Comparison of ENCODE assay signal across 8 mouse cellular contexts in the genomic region with DNA sequence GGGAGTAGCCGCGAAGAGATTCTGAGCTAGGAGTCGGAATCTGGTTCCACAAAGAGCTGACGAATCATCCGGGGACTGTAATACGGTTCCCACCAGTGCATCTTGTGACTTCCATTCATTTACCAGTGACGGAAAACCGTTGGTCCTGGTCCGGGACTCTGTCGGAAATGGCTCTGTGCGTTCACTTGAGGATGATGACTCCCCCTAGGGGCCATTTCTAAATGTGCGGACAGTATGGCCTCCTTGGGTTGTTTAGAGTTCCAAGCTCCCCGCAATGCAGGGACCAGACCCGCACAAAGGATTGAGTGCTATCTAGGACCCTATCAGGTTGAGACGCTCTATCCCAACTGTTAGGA. TPM values are rescaled to one million over a fixed set of nuclear protein-coding genes. Genes with fewer than 3 reads are reported as not detected.
DNase-seq lines count a peak whose midpoint lies in the region; ATAC-seq and TF ChIP-seq lines count a peak whose summit lies in the region.

A gene (minus strand): TSS at position 155 of the 356 bp plus-strand sequence.

- peak within 1 kb of the TSS; percentile 96 for H3K4me3 ChIP-seq in erythroblast, embryonic 14.5 days (replicated peaks)
- H3K4me3 ChIP-seq in heart, embryonic 13.5 days, result peak within 1 kb of the TSS; percentile 68
- H3K4me3 ChIP-seq in kidney, postnatal 0 days (replicated peaks; ENCODE audit: low read depth, low read length), result peak within 1 kb of the TSS; percentile 71
- peak within 1 kb of the TSS; percentile 63 for H3K4me3 ChIP-seq in liver, embryonic 11.5 days (ENCODE audit: low read depth, low read length)
- peak within 1 kb of the TSS; percentile 81 for H3K4me3 ChIP-seq in myocyte
- peak within 1 kb of the TSS; percentile 78 for H3K4me3 ChIP-seq in stomach, embryonic 15.5 days (replicated peaks)

- WGBS in heart, embryonic 13.5 days, result 0% methylated on average over 15 of the region's 15 CpGs
- 2% methylated on average over 15 of the region's 15 CpGs for WGBS in kidney, postnatal 0 days
- under 1% methylated on average over 15 of the region's 15 CpGs for WGBS in liver, embryonic 11.5 days
- WGBS in stomach, embryonic 15.5 days, result under 1% methylated on average over 15 of the region's 15 CpGs

- no peak; the same call in 1 of the 2 replicates for TF ChIP-seq POLR2A in brain, embryonic 14.5 days (IDR thresholded peaks at IDR 0.05; ENCODE audit: borderline replicate concordance, extremely low read depth, insufficient read depth, insufficient read length, poor library complexity, severe bottlenecking)
- no peak for TF ChIP-seq POLR2A in myocyte (IDR thresholded peaks at IDR 0.05; ENCODE audit: insufficient read length, low read depth)

- peak; percentile 76 for TF ChIP-seq CTCF in brain, embryonic 14.5 days (IDR thresholded peaks at IDR 0.05; ENCODE audit: borderline replicate concordance, extremely low read depth, insufficient read depth, insufficient read length)
- TF ChIP-seq CTCF in kidney, postnatal 0 days (IDR thresholded peaks at IDR 0.05; ENCODE audit: low read depth), result peak; percentile 43

- H3K36me3 ChIP-seq in erythroblast, embryonic 14.5 days (ENCODE audit: control insufficient read depth), result peaks cover 30% of the 10 kb centered on the region
- peaks cover 16% of the 10 kb centered on the region for H3K36me3 ChIP-seq in heart, embryonic 13.5 days
- no peaks in the 10 kb centered on the region for H3K36me3 ChIP-seq in kidney, postnatal 0 days (ENCODE audit: insufficient read depth, low read length)
- no peaks in the 10 kb centered on the region; the same call in 1 of the 2 replicates for H3K36me3 ChIP-seq in liver, embryonic 11.5 days (ENCODE audit: control insufficient read depth, insufficient read depth, low read length)
- H3K36me3 ChIP-seq in myocyte (ENCODE audit: control insufficient read depth, insufficient read depth), result no peaks in the 10 kb centered on the region
- 0 out of 2 replicates have a peak, but pooled peaks cover 5% of the 10 kb centered on the region for H3K36me3 ChIP-seq in stomach, embryonic 15.5 days

- DNase-seq in CD8-positive naive resting alpha-beta T cell, adult 2 months (ENCODE audit: low read depth in 2 of 2, low spot score in 2 of 2), result peak; percentile 66 to 80
- DNase-seq in brain, embryonic 14.5 days (ENCODE audit: low read depth), result peak; percentile 97
- DNase-seq in kidney, postnatal 0 days (ENCODE audit: low spot score), result peak; percentile 95
- no peak for DNase-seq in liver, embryonic 11.5 days (ENCODE audit: low spot score)

- H3K9ac ChIP-seq in heart, embryonic 13.5 days, result peak within 1 kb of the TSS; percentile 94
- H3K9ac ChIP-seq in kidney, postnatal 0 days (ENCODE audit: low read depth, low read length), result peak within 1 kb of the TSS; percentile 81
- H3K9ac ChIP-seq in liver, embryonic 11.5 days (ENCODE audit: low read depth, low read length), result peak within 1 kb of the TSS; percentile 83
- peak within 1 kb of the TSS; percentile 84 for H3K9ac ChIP-seq in stomach, embryonic 15.5 days

- ATAC-seq in heart, embryonic 13.5 days (ENCODE audit: extremely low read depth, insufficient number of reproducible peaks, low FRiP score, low TSS enrichment), result peak; percentile 59; the same call in 1 of the 2 replicates
- ATAC-seq in kidney, postnatal 0 days (replicated peaks; ENCODE audit: low FRiP score, low read depth), result peak; percentile 75
- ATAC-seq in liver, embryonic 11.5 days (replicated peaks; ENCODE audit: low FRiP score), result peak; percentile 79
- peak; percentile 62 for ATAC-seq in stomach, embryonic 15.5 days (ENCODE audit: insufficient read depth, low FRiP score, low read depth)

- peak within 1 kb of the TSS; percentile 88 for H3K4me2 ChIP-seq in heart, embryonic 13.5 days
- peak within 1 kb of the TSS; percentile 82 for H3K4me2 ChIP-seq in kidney, postnatal 0 days (ENCODE audit: low read length)
- peak within 1 kb of the TSS; percentile 87 for H3K4me2 ChIP-seq in liver, embryonic 11.5 days
- H3K4me2 ChIP-seq in myocyte (ENCODE audit: low read depth), result peak within 1 kb of the TSS; percentile 92
- H3K4me2 ChIP-seq in stomach, embryonic 15.5 days, result peak within 1 kb of the TSS; percentile 88

- peaks cover 41% of the 10 kb centered on the region for H3K4me1 ChIP-seq in erythroblast, embryonic 14.5 days (ENCODE audit: control insufficient read depth)
- peaks cover 17% of the 10 kb centered on the region for H3K4me1 ChIP-seq in heart, embryonic 13.5 days
- H3K4me1 ChIP-seq in kidney, postnatal 0 days (replicated peaks; ENCODE audit: insufficient read depth, low read length), result peaks cover 8% of the 10 kb centered on the region; the same call in 1 of the 2 replicates
- H3K4me1 ChIP-seq in liver, embryonic 11.5 days (replicated peaks; ENCODE audit: control insufficient read depth, insufficient read depth, low read length), result peaks cover 5% of the 10 kb centered on the region; the same call in 1 of the 2 replicates
- peaks cover 7% of the 10 kb centered on the region for H3K4me1 ChIP-seq in stomach, embryonic 15.5 days

- H3ac ChIP-seq in myocyte (ENCODE audit: control insufficient read depth, insufficient read length), result peak within 1 kb of the TSS; percentile 61

- H3K79me2 ChIP-seq in myocyte (ENCODE audit: control insufficient read depth, insufficient read depth), result no peaks in the 10 kb centered on the region

- no peaks in the 10 kb centered on the region for H3K9me3 ChIP-seq in erythroblast, embryonic 14.5 days (ENCODE audit: control insufficient read depth, low read length)
- H3K9me3 ChIP-seq in heart, embryonic 13.5 days, result no peaks in the 10 kb centered on the region
- H3K9me3 ChIP-seq in kidney, postnatal 0 days (replicated peaks; ENCODE audit: low read length), result no peaks in the 10 kb centered on the region
- H3K9me3 ChIP-seq in liver, embryonic 11.5 days (ENCODE audit: control insufficient read depth, low read length), result no peaks in the 10 kb centered on the region
- H3K9me3 ChIP-seq in stomach, embryonic 15.5 days, result no peaks in the 10 kb centered on the region

- peak within 1 kb of the TSS; percentile 94 for H3K27ac ChIP-seq in heart, embryonic 13.5 days (replicated peaks)
- peak within 1 kb of the TSS; percentile 95 for H3K27ac ChIP-seq in kidney, postnatal 0 days
- peak within 1 kb of the TSS; percentile 93 for H3K27ac ChIP-seq in liver, embryonic 11.5 days (ENCODE audit: low read depth, low read length)
- peak within 1 kb of the TSS; percentile 96 for H3K27ac ChIP-seq in stomach, embryonic 15.5 days

- 0 out of 2 replicates have a peak, but pooled peaks cover 2% of the 10 kb centered on the region for H3K27me3 ChIP-seq in erythroblast, embryonic 14.5 days (ENCODE audit: control insufficient read depth)
- no peaks in the 10 kb centered on the region; the same call in 1 of the 2 replicates for H3K27me3 ChIP-seq in heart, embryonic 13.5 days (replicated peaks)
- no peaks in the 10 kb centered on the region for H3K27me3 ChIP-seq in kidney, postnatal 0 days (ENCODE audit: insufficient read depth, low read length)
- H3K27me3 ChIP-seq in liver, embryonic 11.5 days (replicated peaks; ENCODE audit: control insufficient read depth, insufficient read depth, low read length), result no peaks in the 10 kb centered on the region
- peaks cover 10% of the 10 kb centered on the region for H3K27me3 ChIP-seq in myocyte (ENCODE audit: control insufficient read depth, insufficient read depth, insufficient read length)
- H3K27me3 ChIP-seq in stomach, embryonic 15.5 days (replicated peaks), result no peaks in the 10 kb centered on the region

TF ChIP-seq in myocyte, 11 proteins besides CTCF, POLR2A, EP300 and RAD21:
- TF ChIP-seq USF1 (IDR thresholded peaks at IDR 0.05; ENCODE audit: low read depth), result no peak
- TF ChIP-seq MAX (IDR thresholded peaks at IDR 0.05; ENCODE audit: low read depth), result no peak
- no peak for TF ChIP-seq MYOD1 (IDR thresholded peaks at IDR 0.05; ENCODE audit: control insufficient read depth in 1 of 3, insufficient read length in 2 of 3, low read depth in 2 of 3)
- TF ChIP-seq REST (IDR thresholded peaks at IDR 0.05; ENCODE audit: insufficient read depth, insufficient read length), result no peak
- no peak for TF ChIP-seq CEBPB (IDR thresholded peaks at IDR 0.05; ENCODE audit: insufficient read depth, poor library complexity, severe bottlenecking)
- no peak for TF ChIP-seq POLR2AphosphoS2 (IDR thresholded peaks at IDR 0.05; ENCODE audit: insufficient read length, low read depth)
- TF ChIP-seq TCF12 (IDR thresholded peaks at IDR 0.05; ENCODE audit: insufficient read depth, poor library complexity, severe bottlenecking), result no peak
- no peak for TF ChIP-seq SRF (IDR thresholded peaks at IDR 0.05; ENCODE audit: control insufficient read depth, insufficient read length, low read depth)
- no peak for TF ChIP-seq E2F4 (IDR thresholded peaks at IDR 0.05; ENCODE audit: insufficient read depth)
- TF ChIP-seq MYOG (IDR thresholded peaks at IDR 0.05; ENCODE audit: control insufficient read depth in 1 of 3, insufficient read depth in 1 of 3, insufficient read length in 2 of 3, low read depth in 2 of 3), result no peak
- TF ChIP-seq TCF3 (IDR thresholded peaks at IDR 0.05; ENCODE audit: insufficient read length, low read depth), result no peak

RNA-seq across cellular contexts. Expression of the gene that starts here (rescaled TPM):
- polyA plus RNA-seq in brain, embryonic 14.5 days (2012; rRNA removed), result 109 and 144 TPM in 2 replicates
- 9.5 and 10.8 TPM in 2 replicates for polyA plus RNA-seq in erythroblast, embryonic 14.5 days (2012)
- polyA plus RNA-seq in heart, embryonic 13.5 days (2015; fragmentation: Nextera tagmentation; extraction: Ambion mirVana), result 83.0 and 85.6 TPM in 2 replicates
- 96.1 and 103 TPM in 2 replicates for polyA plus RNA-seq in kidney, postnatal 0 days (2015; fragmentation: Nextera tagmentation; extraction: Ambion mirVana)
- 70.6 and 73.4 TPM in 2 replicates for polyA plus RNA-seq in liver, embryonic 11.5 days (2014; fragmentation: Nextera tagmentation; extraction: Ambion mirVana)
- polyA plus RNA-seq in myocyte (2012; fragmentation: generic; extraction: Trizol), result 110 TPM
- 101 and 102 TPM in 2 replicates for polyA plus RNA-seq in stomach, embryonic 15.5 days (2015; fragmentation: Nextera tagmentation; extraction: Ambion mirVana)
